Mouse (Mus musculus) testis, postnatal 14 days (tissue): ENCODE results near the gene Drd5.

Experiments used
- DNase-seq: peaks from one replicate; pipeline ENCODE4 v3.0.0; 2021; ENCODE audit warnings: low spot score

Gene Drd5

DNA sequence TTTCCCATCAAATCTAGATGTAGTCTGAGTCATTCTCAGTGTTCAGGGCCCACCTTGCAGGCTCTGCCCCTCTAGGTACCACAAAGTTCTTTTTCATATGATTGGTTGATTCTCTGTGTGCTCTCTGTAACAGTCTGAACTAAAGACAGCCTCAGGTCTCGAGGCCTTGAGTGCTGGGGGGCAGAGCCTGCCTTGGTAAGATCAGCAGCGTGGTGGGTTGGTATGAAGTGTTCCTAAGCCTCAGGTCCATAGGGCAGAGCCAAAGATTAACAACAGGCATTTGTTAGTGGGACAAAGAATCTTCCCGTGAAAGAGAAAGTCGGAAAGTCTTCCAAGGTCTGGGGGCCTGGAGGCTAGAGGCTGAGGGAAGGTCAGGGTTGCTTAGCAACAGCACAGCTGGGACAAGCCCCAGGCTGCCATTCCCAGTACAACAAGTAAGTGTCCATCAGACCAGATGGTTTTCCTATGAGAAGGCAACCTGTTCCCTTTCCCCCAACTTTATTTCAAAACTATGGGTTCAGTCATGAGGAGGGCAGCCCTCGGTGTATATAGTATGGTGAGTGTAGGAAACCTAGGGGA, 31.3 kb downstream of the Drd5 start:
- no peak for DNase-seq

DNA sequence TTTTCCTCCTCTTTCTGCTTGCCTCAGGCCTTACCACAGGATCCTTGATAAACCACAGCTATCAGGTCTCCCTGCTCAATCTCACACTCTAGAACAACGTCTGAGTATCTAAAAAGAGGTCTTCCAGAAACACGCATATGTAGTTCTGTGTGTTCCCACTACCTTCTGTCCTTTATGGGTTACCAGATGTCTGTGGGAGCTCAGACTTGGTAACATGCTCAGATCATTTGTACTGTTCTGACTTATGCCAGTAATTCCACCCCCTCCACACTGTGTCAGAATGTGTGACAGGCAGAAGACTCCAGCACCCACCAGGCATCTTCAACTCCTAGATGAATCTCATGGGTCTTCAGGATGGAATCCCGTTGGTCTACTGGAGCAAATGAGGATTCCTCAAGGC, 37.8 kb downstream of the Drd5 start:
- no peak for DNase-seq

DNA sequence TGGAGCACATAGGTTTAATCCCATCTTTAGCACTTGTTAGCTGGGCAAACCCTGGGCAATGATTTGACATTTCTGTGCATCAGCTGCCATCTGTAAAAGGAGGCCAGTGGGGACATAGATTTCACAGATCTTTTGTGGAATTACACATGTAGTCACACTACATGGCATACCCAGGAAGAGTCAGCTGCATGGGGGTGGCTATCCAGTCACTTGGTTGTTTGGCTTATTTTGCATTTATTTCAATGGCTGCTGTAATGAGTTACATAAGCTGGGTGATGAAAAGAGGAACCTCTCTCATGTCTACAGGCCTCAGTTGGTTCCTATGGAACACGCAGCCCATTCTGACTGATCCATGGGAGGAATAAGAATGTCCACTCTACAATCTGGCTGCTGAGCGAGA, 40.5 kb downstream of the Drd5 start:
- no peak for DNase-seq

DNA sequence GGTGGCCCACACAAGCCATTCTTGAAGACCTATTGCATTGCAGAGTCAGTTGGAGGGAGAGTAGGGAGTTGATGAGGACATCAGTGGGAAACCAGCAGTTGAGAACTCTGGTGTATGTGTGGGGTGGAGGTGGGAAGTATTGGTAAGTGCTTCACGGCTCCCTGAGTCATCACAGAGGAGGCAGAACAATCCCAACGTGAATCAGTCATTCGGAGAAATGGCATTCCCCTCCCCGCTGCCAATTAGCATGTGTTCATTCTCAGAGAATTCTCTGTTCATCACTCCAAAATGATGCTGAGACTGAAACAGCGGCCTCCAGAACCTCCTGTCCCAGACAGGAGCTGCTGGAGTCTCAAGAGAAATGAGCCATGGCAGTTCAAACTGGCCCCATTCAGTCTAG, 45.2 kb downstream of the Drd5 start:
- DNase-seq = no peak

DNA sequence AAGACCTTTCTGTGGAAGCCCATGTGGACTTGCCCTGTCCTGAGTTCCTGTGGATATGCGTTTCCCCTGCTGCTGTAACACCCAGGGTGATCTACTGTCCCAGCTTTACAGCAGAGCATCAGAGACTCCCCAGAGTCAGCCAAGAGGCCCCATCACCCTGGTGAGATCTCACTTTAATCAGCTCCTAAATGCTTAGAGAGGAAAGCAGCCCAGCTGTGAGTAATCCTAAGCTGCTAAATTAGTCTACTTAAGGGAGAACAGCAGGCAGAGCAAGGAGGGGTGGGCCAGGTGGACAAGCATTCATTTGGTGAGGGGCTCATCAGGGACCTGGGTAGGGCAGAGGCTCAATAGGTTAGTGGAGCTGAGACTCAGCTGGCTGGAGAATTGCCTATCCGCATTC, 46.4 kb downstream of the Drd5 start:
- no peak for DNase-seq

DNA sequence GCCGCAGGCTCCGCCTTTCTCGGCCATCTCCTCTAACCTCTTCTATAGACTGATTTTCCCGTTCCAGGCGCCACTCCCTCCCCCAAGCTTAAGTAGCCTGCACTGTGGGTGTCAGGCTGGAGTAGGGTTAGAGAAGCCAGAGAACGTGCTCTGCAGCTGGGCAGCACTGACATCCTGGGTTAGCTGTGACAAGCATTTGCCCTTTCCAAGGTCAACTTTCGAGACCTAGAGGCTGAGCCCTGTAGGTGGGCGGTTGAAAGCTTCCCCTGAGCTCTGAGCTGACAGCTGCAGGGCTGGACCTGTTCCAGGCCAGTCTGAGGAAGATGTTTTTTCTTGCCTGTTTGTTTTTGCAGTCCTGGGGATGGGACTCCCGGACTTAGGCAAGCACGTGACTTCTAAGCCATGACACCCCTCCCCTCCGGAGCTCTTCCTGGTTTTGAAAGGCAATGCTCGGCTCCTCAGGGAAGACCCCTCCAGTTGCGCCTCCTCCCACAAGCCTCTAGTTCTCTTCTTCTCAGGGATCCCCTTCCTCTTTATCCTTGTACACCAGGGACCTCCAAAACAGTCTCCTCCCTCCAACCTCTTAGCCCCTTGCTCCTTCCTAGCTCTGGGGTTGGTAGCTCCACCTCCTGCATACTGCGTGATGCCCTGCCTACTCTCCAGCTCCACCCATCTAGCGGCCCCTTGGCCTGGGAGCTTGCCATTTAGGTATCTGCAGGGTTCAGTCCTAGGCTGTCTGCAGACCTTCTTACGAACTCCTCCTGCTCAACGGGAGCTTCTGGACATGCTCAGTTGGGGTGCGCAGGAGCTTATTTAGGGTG, 47.7 kb downstream of the Drd5 start:
- DNase-seq = peak; percentile 20

DNA sequence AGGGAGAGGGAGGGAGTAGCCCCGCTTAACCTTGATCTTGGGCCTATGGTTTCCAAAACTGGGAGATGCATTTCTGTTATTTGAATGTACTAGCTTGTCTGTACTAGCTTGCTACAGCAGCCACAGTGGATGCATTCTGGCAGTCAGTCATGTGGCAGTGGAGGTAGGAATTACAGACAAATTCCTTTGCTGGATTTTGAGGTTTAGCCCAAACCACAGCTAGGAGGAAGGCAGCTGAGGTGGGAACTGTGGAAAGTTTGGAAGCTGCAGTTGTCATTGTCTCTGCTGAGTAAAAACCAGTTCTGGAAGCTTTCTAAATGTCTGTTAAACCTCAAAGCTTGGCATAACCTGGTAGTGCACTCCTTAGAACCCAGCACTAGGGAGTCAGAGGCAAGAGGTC, 52.1 kb downstream of the Drd5 start:
- DNase-seq = no peak
